Mouse (Mus musculus): ENCODE results near the gene Gsn.

DNA sequence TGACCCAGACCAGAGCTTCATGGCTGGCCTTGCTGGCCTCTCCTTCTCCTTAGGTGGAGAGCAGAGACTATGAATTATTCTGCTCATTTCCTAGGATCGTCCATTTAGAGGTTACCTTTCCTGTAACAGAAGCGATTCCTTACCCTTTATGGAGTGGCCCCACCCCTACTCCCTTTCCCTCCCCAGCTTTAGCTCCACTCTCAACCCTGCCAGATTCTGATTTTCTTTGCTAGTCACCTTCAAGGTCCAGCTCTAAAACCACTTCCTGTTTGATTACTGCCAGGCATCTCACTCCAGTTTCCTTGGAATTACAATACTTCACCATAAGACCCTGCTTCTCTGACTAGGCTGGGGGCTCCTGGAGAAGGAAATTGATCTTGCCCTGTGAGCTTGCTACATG is 39.5 kb upstream of the Gsn start:
- no peak for TF ChIP-seq TAL1 (IDR thresholded peaks at IDR 0.05; ENCODE audit: low read length)
- no peak for TF ChIP-seq GATA1 (IDR thresholded peaks at IDR 0.05; ENCODE audit: low read length)

Measured in erythroblast, embryonic 14.5 days (primary cell).